Mouse (Mus musculus): ENCODE results near the gene Fn1. TPM values are rescaled to one million over a fixed set of nuclear protein-coding genes. Genes with fewer than 3 reads are reported as not detected.

Fn1 gene
- total RNA-seq, 2 experiments from 2014 or later, result 658 to 717 TPM

- no peak for DNase-seq (ENCODE audit: low spot score in 2 of 2)
These were observed 43.8 kb downstream of the Fn1 start for GRCm38 (mm10) chr1:71609057-71609775.

GRCm38 (mm10) chr1:71606600-71607325 lies 46.2 kb downstream of the Fn1 start:
- DNase-seq (ENCODE audit: low spot score in 2 of 2), result no peak

GRCm38 (mm10) chr1:71605751-71606150 lies 47.2 kb downstream of the Fn1 start:
- DNase-seq (ENCODE audit: low spot score in 2 of 2), result no peak

GRCm38 (mm10) chr1:71595365-71595764 lies 57.6 kb downstream of the Fn1 start:
- DNase-seq (ENCODE audit: low spot score in 2 of 2), result no peak

GRCm38 (mm10) chr1:71594268-71594667 lies 58.7 kb downstream of the Fn1 start:
- no peak for DNase-seq (ENCODE audit: low spot score in 2 of 2)

GRCm38 (mm10) chr1:71593184-71593583 lies 59.8 kb downstream of the Fn1 start:
- no peak for DNase-seq (ENCODE audit: low spot score in 2 of 2)

- DNase-seq (ENCODE audit: low spot score in 2 of 2), result no peak
These were observed 63.0 kb downstream of the Fn1 start for GRCm38 (mm10) chr1:71590038-71590437.

GRCm38 (mm10) chr1:71586658-71587057 lies 66.3 kb downstream of the Fn1 start:
- DNase-seq (ENCODE audit: low spot score in 2 of 2), result no peak

- no peak for DNase-seq (ENCODE audit: low spot score in 2 of 2)
These were observed 69.1 kb downstream of the Fn1 start for GRCm38 (mm10) chr1:71583900-71584299.

GRCm38 (mm10) chr1:71583302-71583701 lies 69.7 kb downstream of the Fn1 start:
- no peak for DNase-seq (ENCODE audit: low spot score in 2 of 2)

GRCm38 (mm10) chr1:71580408-71580807 lies 72.6 kb downstream of the Fn1 start:
- DNase-seq (ENCODE audit: low spot score in 2 of 2), result no peak

GRCm38 (mm10) chr1:71579526-71579925 lies 73.5 kb downstream of the Fn1 start:
- DNase-seq (ENCODE audit: low spot score in 2 of 2), result no peak

GRCm38 (mm10) chr1:71576837-71577236 lies 76.2 kb downstream of the Fn1 start:
- no peak for DNase-seq (ENCODE audit: low spot score in 2 of 2)

GRCm38 (mm10) chr1:71575987-71576386 lies 77.0 kb downstream of the Fn1 start:
- no peak for DNase-seq (ENCODE audit: low spot score in 2 of 2)

- DNase-seq (ENCODE audit: low spot score in 2 of 2), result no peak
These were observed 82.9 kb downstream of the Fn1 start for GRCm38 (mm10) chr1:71570116-71570515.

- no peak for DNase-seq (ENCODE audit: low spot score in 2 of 2)
These were observed 85.0 kb downstream of the Fn1 start for GRCm38 (mm10) chr1:71567884-71568605.

- no peak for DNase-seq (ENCODE audit: low spot score in 2 of 2)
These were observed 88.7 kb downstream of the Fn1 start for GRCm38 (mm10) chr1:71564291-71564690.

- DNase-seq (ENCODE audit: low spot score in 2 of 2), result no peak
These were observed 92.4 kb downstream of the Fn1 start for GRCm38 (mm10) chr1:71560626-71561025.

- DNase-seq (ENCODE audit: low spot score in 2 of 2), result peak; percentile 78 to 92
These were observed 96.0 kb downstream of the Fn1 start, which contains the start of gene Atic for GRCm38 (mm10) chr1:71556688-71557612. Gene Atic (plus strand): TSS chr1:71557150.

- DNase-seq (ENCODE audit: low spot score in 2 of 2), result no peak
These were observed 102.3 kb downstream of the Fn1 start for GRCm38 (mm10) chr1:71550626-71551195.

Data from gastrocnemius, postnatal 4 days (tissue).